ENCODE assay signal across 12 mouse cellular contexts in the genomic region with DNA sequence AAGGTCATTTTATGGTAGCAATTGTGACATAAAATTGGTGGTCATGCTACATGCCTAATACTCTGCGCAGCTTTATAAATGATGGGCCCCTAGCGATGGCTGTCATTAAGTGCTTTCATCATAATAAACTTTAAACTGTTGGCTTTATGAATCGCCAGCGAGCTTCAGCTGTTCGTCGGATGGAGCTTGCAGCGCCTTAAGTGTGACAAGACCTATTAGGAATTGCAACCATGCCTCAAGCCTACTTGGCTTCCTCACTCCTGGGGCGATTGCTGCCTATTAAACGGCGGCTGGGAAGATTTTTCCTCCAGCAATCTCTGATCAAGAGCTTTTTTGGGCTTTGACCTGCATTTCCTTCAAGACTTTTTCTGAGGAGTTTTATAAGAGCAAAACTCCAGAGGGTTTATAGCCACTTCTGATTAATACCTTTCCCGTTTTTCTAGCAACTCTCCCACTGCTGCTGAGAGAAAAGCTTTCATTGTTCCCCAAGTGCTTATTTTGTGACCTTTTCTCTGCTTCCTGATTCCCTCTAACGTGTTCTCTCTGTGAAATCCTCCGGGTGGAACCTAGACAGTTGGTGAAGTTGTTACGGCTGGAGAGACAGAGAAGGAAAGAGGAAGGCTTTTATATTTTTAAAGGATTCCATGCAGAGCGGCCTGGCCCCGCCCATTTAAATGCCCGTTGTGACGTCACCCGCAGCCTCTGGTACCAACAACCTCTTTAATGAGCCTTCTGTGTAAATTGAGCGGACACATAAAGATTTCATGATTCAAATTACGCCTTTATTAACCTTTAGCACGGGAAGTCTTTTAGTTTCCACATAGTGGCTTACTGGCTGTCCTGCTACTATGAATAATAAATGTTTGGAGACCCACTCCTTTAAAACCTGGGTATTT.
DNase-seq lines count a peak whose midpoint lies in the region; ATAC-seq lines count a peak whose summit lies in the region.
"Had no signal": no experiment of that assay in that cellular context is flagged by ENCODE, and none has a peak within 500 bp of the region (broad histone marks: within the 10 kb centered on the region; RNA-seq: fewer than 3 reads in every experiment).

No protein-coding gene starts in this region.

- H3K9ac ChIP-seq in hindbrain, embryonic 11.5 days (ENCODE audit: low read depth, low read length), result no peak overlapping the region
- H3K9ac ChIP-seq in hindbrain, embryonic 13.5 days, result no peak overlapping the region
- no peak overlapping the region for H3K9ac ChIP-seq in intestine, embryonic 14.5 days (ENCODE audit: low read length)
- H3K9ac ChIP-seq in midbrain, embryonic 13.5 days (replicated peaks), result 0 out of 2 replicates have a peak overlapping the region, but pooled peaks have one; percentile 14
- H3K9ac ChIP-seq: liver, postnatal 0 days had no signal

- 11% methylated on average over 22 of the region's 22 CpGs for WGBS in hindbrain, embryonic 11.5 days
- WGBS in hindbrain, embryonic 13.5 days, result 9% methylated on average over 22 of the region's 22 CpGs
- WGBS in intestine, embryonic 14.5 days, result 11% methylated on average over 22 of the region's 22 CpGs
- WGBS in midbrain, embryonic 13.5 days, result 9% methylated on average over 22 of the region's 22 CpGs

- H3K4me1 ChIP-seq in hindbrain, embryonic 11.5 days (replicated peaks; ENCODE audit: control insufficient read depth, insufficient read depth, low read length), result peaks cover 5% of the 10 kb centered on the region
- H3K4me1 ChIP-seq in hindbrain, embryonic 13.5 days (replicated peaks), result peaks cover 15% of the 10 kb centered on the region
- no peaks in the 10 kb centered on the region for H3K4me1 ChIP-seq in intestine, embryonic 14.5 days (replicated peaks; ENCODE audit: control insufficient read depth, insufficient read depth, low read length)
- H3K4me1 ChIP-seq in midbrain, embryonic 13.5 days (replicated peaks), result peaks cover 23% of the 10 kb centered on the region

- H3K27ac ChIP-seq in hindbrain, embryonic 11.5 days (ENCODE audit: low read depth, low read length), result no peak overlapping the region
- no peak overlapping the region for H3K27ac ChIP-seq in hindbrain, embryonic 13.5 days
- H3K27ac ChIP-seq in intestine, embryonic 14.5 days (ENCODE audit: low read depth), result no peak overlapping the region
- H3K27ac ChIP-seq in midbrain, embryonic 13.5 days, result peak overlapping the region; percentile 14; the same call in 1 of the 2 replicates

- no peak overlapping the region for H3K4me3 ChIP-seq in hindbrain, embryonic 11.5 days (ENCODE audit: low read depth, low read length)
- H3K4me3 ChIP-seq in hindbrain, embryonic 13.5 days, result no peak overlapping the region
- no peak overlapping the region for H3K4me3 ChIP-seq in intestine, embryonic 14.5 days (ENCODE audit: low read depth, low read length)
- no peak overlapping the region for H3K4me3 ChIP-seq in midbrain, embryonic 13.5 days (replicated peaks)

- peaks cover 95% of the 10 kb centered on the region for H3K27me3 ChIP-seq in hindbrain, embryonic 11.5 days (ENCODE audit: control insufficient read depth, insufficient read depth, low read length)
- peaks cover 99% of the 10 kb centered on the region for H3K27me3 ChIP-seq in hindbrain, embryonic 13.5 days
- peaks cover 100% of the 10 kb centered on the region for H3K27me3 ChIP-seq in intestine, embryonic 14.5 days (replicated peaks; ENCODE audit: control insufficient read depth, insufficient read depth, low read length)
- peaks cover 99% of the 10 kb centered on the region for H3K27me3 ChIP-seq in midbrain, embryonic 13.5 days

- DNase-seq in hindbrain, embryonic 11.5 days (ENCODE audit: low spot score), result peak; percentile 60
- DNase-seq in embryo, embryonic 10.5 days (ENCODE audit: low spot score), result peak; percentile 66
- peak; percentile 63 for DNase-seq in intestine, embryonic 14.5 days (ENCODE audit: low spot score)
- no peak for DNase-seq in right cerebral cortex, postnatal 36 days (ENCODE audit: low spot score in 2 of 2)
- DNase-seq: cerebellum, adult 2 months; liver, postnatal 0 days; thymus, postnatal 14 days had no signal

- ATAC-seq in hindbrain, embryonic 11.5 days (ENCODE audit: low FRiP score), result no peak
- ATAC-seq in hindbrain, embryonic 13.5 days (ENCODE audit: low FRiP score), result no peak
- ATAC-seq in intestine, embryonic 14.5 days (replicated peaks; ENCODE audit: low FRiP score, low TSS enrichment, low read depth), result no peak
- no peak for ATAC-seq in midbrain, embryonic 13.5 days
- no peak for ATAC-seq in frontal cortex, adult (ENCODE audit: low TSS enrichment)
- no peak for ATAC-seq in CD4-positive, CD25-positive, alpha-beta regulatory T cell, adult 4 months
- ATAC-seq: inflammation-experienced regulatory T-cells, adult 6 months; liver, postnatal 0 days had no signal

- H3K4me2 ChIP-seq in hindbrain, embryonic 11.5 days (replicated peaks; ENCODE audit: low read depth, low read length), result no peak overlapping the region
- H3K4me2 ChIP-seq in hindbrain, embryonic 13.5 days, result no peak overlapping the region
- H3K4me2 ChIP-seq in intestine, embryonic 14.5 days (ENCODE audit: low read length), result no peak overlapping the region
- H3K4me2 ChIP-seq in midbrain, embryonic 13.5 days (replicated peaks), result peak overlapping the region; percentile 42

- no peaks in the 10 kb centered on the region for H3K36me3 ChIP-seq in hindbrain, embryonic 11.5 days (ENCODE audit: control insufficient read depth, insufficient read depth, low read length)
- H3K36me3 ChIP-seq in hindbrain, embryonic 13.5 days, result no peaks in the 10 kb centered on the region
- H3K36me3 ChIP-seq in intestine, embryonic 14.5 days (ENCODE audit: control insufficient read depth, insufficient read depth, low read length), result no peaks in the 10 kb centered on the region
- no peaks in the 10 kb centered on the region for H3K36me3 ChIP-seq in midbrain, embryonic 13.5 days

- H3K9me3 ChIP-seq in hindbrain, embryonic 11.5 days (ENCODE audit: control insufficient read depth, low read length), result no peaks in the 10 kb centered on the region
- H3K9me3 ChIP-seq in hindbrain, embryonic 13.5 days, result no peaks in the 10 kb centered on the region
- H3K9me3 ChIP-seq in intestine, embryonic 14.5 days (ENCODE audit: control insufficient read depth, low read length), result no peaks in the 10 kb centered on the region
- no peaks in the 10 kb centered on the region for H3K9me3 ChIP-seq in midbrain, embryonic 13.5 days

Comparison
In these comparisons a context has a peak if more than half of its experiments do, and no peak if none do; other contexts are left out.
1. DNase-seq: peak in hindbrain, embryonic 11.5 days (single experiment), embryo, embryonic 10.5 days (single experiment) and intestine, embryonic 14.5 days (single experiment); none in right cerebral cortex, postnatal 36 days (0 of 2).